Mouse (Mus musculus): ENCODE measurements around the gene Timm44. TPM values are rescaled to one million over a fixed set of nuclear protein-coding genes. Genes with fewer than 3 reads are reported as not detected.

Gene Timm44
- polyA plus RNA-seq (2014; fragmentation: Nextera tagmentation; extraction: Ambion mirVana), result 67.4 and 70.7 TPM in 2 replicates

GRCm38 (mm10) chr8:4275275-4276110 is at the start of gene Timm44:
Timm44 (minus strand) TSS chr8:4275913.
- H3K27ac ChIP-seq (ENCODE audit: low read depth, low read length), result 0 out of 2 replicates have a peak within 1 kb of the TSS, but pooled peaks have one; percentile 25
- no peaks in the 10 kb centered on the region for H3K9me3 ChIP-seq (ENCODE audit: control insufficient read depth, low read length)
- peaks cover 3% of the 10 kb centered on the region; the same call in 1 of the 2 replicates for H3K4me1 ChIP-seq (ENCODE audit: control insufficient read depth, insufficient read depth, low read length)
- peak; percentile 99 for ATAC-seq (ENCODE audit: low FRiP score)
- DNase-seq (ENCODE audit: low spot score, missing footprints), result peak; percentile 100
- 0 out of 2 replicates have a peak, but pooled peaks cover 3% of the 10 kb centered on the region for H3K36me3 ChIP-seq (ENCODE audit: control insufficient read depth, insufficient read depth, low read length)
- H3K27me3 ChIP-seq (ENCODE audit: control insufficient read depth, insufficient read depth, low read length), result no peaks in the 10 kb centered on the region
- peak within 1 kb of the TSS; percentile 58 for H3K4me3 ChIP-seq (ENCODE audit: low read depth, low read length)
- H3K9ac ChIP-seq (ENCODE audit: low read length), result peak within 1 kb of the TSS; percentile 77
- WGBS, result under 1% methylated on average over 39 of the region's 39 CpGs
- H3K4me2 ChIP-seq, result peak within 1 kb of the TSS; percentile 64

GRCm38 (mm10) chr8:4324983-4325750 is 49.5 kb upstream of the Timm44 start, which contains the start of the genes Ccl25 and Elavl1:
Ccl25 (plus strand) TSS chr8:4325210.
Elavl1 (minus strand) TSS chr8:4325413.
- H3K4me1 ChIP-seq (ENCODE audit: control insufficient read depth, insufficient read depth, low read length), result peaks cover 17% of the 10 kb centered on the region
- H3K36me3 ChIP-seq (ENCODE audit: control insufficient read depth, insufficient read depth, low read length), result peaks cover 2% of the 10 kb centered on the region; the same call in 1 of the 2 replicates
- ATAC-seq (ENCODE audit: low FRiP score) (peak; percentile 98), DNase-seq (ENCODE audit: low spot score, missing footprints) (peak; percentile 99)
- H3K4me2 ChIP-seq, result peak within 1 kb of the TSS; percentile 93
- under 1% methylated on average over 68 of the region's 78 CpGs for WGBS
- peak within 1 kb of the TSS; percentile 98 for H3K4me3 ChIP-seq (ENCODE audit: low read depth, low read length)
- peak within 1 kb of the TSS; percentile 98 for H3K9ac ChIP-seq (ENCODE audit: low read length)
- H3K27ac ChIP-seq (ENCODE audit: low read depth, low read length), result peak within 1 kb of the TSS; percentile 81
- no peaks in the 10 kb centered on the region for H3K27me3 ChIP-seq (ENCODE audit: control insufficient read depth, insufficient read depth, low read length)
- no peaks in the 10 kb centered on the region for H3K9me3 ChIP-seq (ENCODE audit: control insufficient read depth, low read length)

DNA sequence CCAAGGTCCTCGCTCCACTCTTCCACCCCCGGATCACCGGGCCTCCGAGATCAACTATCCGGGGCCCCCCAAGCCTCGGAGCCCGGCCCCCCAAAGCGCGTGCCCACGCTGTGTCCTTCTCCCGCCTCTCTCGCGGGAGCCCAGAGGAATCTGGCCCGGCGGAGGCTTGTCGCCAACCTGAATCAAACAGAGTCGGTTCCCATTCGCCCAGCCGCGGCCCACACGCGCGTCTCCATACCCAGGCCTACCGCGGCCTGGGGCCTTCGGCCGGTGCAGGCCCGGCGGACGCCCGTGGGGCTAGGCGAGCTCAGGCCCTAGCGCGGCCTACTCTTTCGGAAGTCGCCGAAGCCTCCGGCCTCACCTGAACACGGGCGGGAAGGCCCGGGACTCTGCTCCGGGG is 48.8 kb upstream of the Timm44 start:
- peak overlapping the region; percentile 98 for H3K9ac ChIP-seq (ENCODE audit: low read length)
- DNase-seq (ENCODE audit: low spot score, missing footprints), result peak; percentile 93
- peak overlapping the region; percentile 81 for H3K27ac ChIP-seq (ENCODE audit: low read depth, low read length)
- no peaks in the 10 kb centered on the region for H3K9me3 ChIP-seq (ENCODE audit: control insufficient read depth, low read length)
- no peaks in the 10 kb centered on the region for H3K27me3 ChIP-seq (ENCODE audit: control insufficient read depth, insufficient read depth, low read length)
- H3K4me2 ChIP-seq, result peak overlapping the region; percentile 93
- H3K36me3 ChIP-seq (ENCODE audit: control insufficient read depth, insufficient read depth, low read length), result peaks cover 7% of the 10 kb centered on the region; the same call in 1 of the 2 replicates
- peaks cover 17% of the 10 kb centered on the region for H3K4me1 ChIP-seq (ENCODE audit: control insufficient read depth, insufficient read depth, low read length)
- 0% methylated on average over 42 of the region's 42 CpGs for WGBS
- ATAC-seq (ENCODE audit: low FRiP score), result peak; percentile 78
- peak overlapping the region; percentile 98 for H3K4me3 ChIP-seq (ENCODE audit: low read depth, low read length)

GRCm38 (mm10) chr8:4323917-4324316 is 48.2 kb upstream of the Timm44 start:
- Histone ChIP-seq H3K4me1 (ENCODE audit: control insufficient read depth, insufficient read depth, low read length) (peaks cover 17% of the 10 kb centered on the region), H3K27ac (ENCODE audit: low read depth, low read length) (no peak overlapping the region), H3K9ac (ENCODE audit: low read length) (peak overlapping the region; percentile 98), H3K4me2 (peak overlapping the region; percentile 93), H3K36me3 (ENCODE audit: control insufficient read depth, insufficient read depth, low read length) (peaks cover 7% of the 10 kb centered on the region; the same call in 1 of the 2 replicates), H3K9me3 (ENCODE audit: control insufficient read depth, low read length) (no peaks in the 10 kb centered on the region), H3K27me3 (ENCODE audit: control insufficient read depth, insufficient read depth, low read length) (no peaks in the 10 kb centered on the region), H3K4me3 (ENCODE audit: low read depth, low read length) (peak overlapping the region; percentile 98)
- ATAC-seq (ENCODE audit: low FRiP score), result no peak
- DNase-seq (ENCODE audit: low spot score, missing footprints), result peak; percentile 87
- 7% methylated on average over 6 of the region's 6 CpGs for WGBS

DNA sequence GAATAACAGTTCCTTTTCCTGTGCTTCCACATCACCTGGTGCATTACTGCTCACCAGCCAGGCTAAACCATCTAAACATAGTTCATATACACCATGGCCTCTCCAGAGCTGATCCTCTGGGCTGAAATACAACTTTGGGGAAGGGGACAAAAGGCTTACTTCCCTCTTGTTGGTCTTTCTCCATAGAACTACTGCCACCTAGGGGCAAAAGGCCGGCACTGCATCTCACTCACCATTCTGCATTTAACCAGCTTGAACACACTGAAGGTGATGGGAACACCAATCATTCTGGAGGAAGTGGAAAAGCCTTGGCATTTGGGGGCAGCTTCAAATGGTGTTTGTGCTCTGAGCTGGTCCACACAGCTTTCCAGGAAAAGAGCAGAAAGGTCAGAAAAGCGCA is 46.8 kb upstream of the Timm44 start:
- Histone ChIP-seq H3K4me2 (no peak overlapping the region; the same call in 1 of the 2 replicates), H3K27me3 (ENCODE audit: control insufficient read depth, insufficient read depth, low read length) (no peaks in the 10 kb centered on the region), H3K9me3 (ENCODE audit: control insufficient read depth, low read length) (no peaks in the 10 kb centered on the region), H3K9ac (ENCODE audit: low read length) (no peak overlapping the region), H3K4me3 (ENCODE audit: low read depth, low read length) (no peak overlapping the region), H3K27ac (ENCODE audit: low read depth, low read length) (no peak overlapping the region), H3K4me1 (ENCODE audit: control insufficient read depth, insufficient read depth, low read length) (peaks cover 17% of the 10 kb centered on the region), H3K36me3 (ENCODE audit: control insufficient read depth, insufficient read depth, low read length) (peaks cover 7% of the 10 kb centered on the region; the same call in 1 of the 2 replicates)
- 28% methylated on average over 2 of the region's 2 CpGs for WGBS
- no peak for ATAC-seq (ENCODE audit: low FRiP score)
- DNase-seq (ENCODE audit: low spot score, missing footprints), result peak; percentile 98

- no peak for ATAC-seq (ENCODE audit: low FRiP score)
- Histone ChIP-seq H3K4me3 (ENCODE audit: low read depth, low read length) (no peak overlapping the region), H3K4me2 (no peak overlapping the region), H3K27me3 (ENCODE audit: control insufficient read depth, insufficient read depth, low read length) (no peaks in the 10 kb centered on the region), H3K9ac (ENCODE audit: low read length) (no peak overlapping the region), H3K4me1 (ENCODE audit: control insufficient read depth, insufficient read depth, low read length) (peaks cover 17% of the 10 kb centered on the region), H3K27ac (ENCODE audit: low read depth, low read length) (no peak overlapping the region), H3K36me3 (ENCODE audit: control insufficient read depth, insufficient read depth, low read length) (peaks cover 7% of the 10 kb centered on the region; the same call in 1 of the 2 replicates), H3K9me3 (ENCODE audit: control insufficient read depth, low read length) (no peaks in the 10 kb centered on the region)
- WGBS, result 93% methylated on average over 2 of the region's 2 CpGs
- peak; percentile 65 for DNase-seq (ENCODE audit: low spot score, missing footprints)
Measured at GRCm38 (mm10) chr8:4321031-4321430, 45.3 kb upstream of the Timm44 start.

DNA sequence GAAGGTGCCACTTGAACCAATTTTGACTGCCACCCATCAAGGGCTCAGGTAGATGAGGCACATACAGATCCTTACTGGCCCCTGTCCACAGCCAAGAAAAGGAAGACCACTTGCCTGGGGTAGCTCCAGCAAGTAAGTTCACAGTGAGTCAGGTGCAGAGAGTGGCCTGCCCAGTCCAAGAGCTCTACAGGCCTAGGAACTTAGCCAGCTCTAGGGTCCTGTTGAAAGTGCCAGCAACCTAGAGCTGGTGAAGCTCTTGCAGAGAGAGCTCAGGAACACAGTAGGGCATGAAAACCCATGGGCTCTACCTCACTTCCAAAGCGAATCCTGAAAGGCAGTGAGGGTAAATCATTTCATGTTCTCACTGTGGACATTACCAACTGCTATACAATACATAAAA is 44.7 kb upstream of the Timm44 start:
- Histone ChIP-seq H3K27ac (ENCODE audit: low read depth, low read length) (no peak overlapping the region), H3K9me3 (ENCODE audit: control insufficient read depth, low read length) (no peaks in the 10 kb centered on the region), H3K4me2 (no peak overlapping the region), H3K36me3 (ENCODE audit: control insufficient read depth, insufficient read depth, low read length) (peaks cover 7% of the 10 kb centered on the region; the same call in 1 of the 2 replicates), H3K9ac (ENCODE audit: low read length) (no peak overlapping the region), H3K27me3 (ENCODE audit: control insufficient read depth, insufficient read depth, low read length) (no peaks in the 10 kb centered on the region), H3K4me1 (ENCODE audit: control insufficient read depth, insufficient read depth, low read length) (peaks cover 14% of the 10 kb centered on the region), H3K4me3 (ENCODE audit: low read depth, low read length) (no peak overlapping the region)
- DNase-seq (ENCODE audit: low spot score, missing footprints) (no peak), ATAC-seq (ENCODE audit: low FRiP score) (no peak)
- WGBS, result 96% methylated on average over 1 of the region's 1 CpGs

DNA sequence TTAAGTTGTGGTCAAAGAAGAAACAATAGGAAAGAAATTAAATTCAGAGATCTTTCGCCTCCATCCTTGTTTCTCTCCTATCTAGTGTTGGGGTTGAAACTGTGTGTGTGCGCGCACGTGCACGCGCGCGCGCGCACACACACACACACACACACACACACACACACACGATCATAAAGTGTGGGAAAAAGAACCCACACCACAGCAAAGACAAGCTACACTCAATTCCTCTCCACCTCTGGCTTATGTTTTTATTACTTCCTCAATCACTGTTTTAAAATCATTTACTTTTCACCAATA is 43.8 kb upstream of the Timm44 start:
- Histone ChIP-seq H3K4me2 (no peak overlapping the region), H3K4me3 (ENCODE audit: low read depth, low read length) (no peak overlapping the region), H3K9me3 (ENCODE audit: control insufficient read depth, low read length) (no peaks in the 10 kb centered on the region), H3K4me1 (ENCODE audit: control insufficient read depth, insufficient read depth, low read length) (peaks cover 14% of the 10 kb centered on the region), H3K36me3 (ENCODE audit: control insufficient read depth, insufficient read depth, low read length) (peaks cover 7% of the 10 kb centered on the region; the same call in 1 of the 2 replicates), H3K27ac (ENCODE audit: low read depth, low read length) (no peak overlapping the region), H3K9ac (ENCODE audit: low read length) (no peak overlapping the region), H3K27me3 (ENCODE audit: control insufficient read depth, insufficient read depth, low read length) (no peaks in the 10 kb centered on the region)
- 97% methylated on average over 11 of the region's 11 CpGs for WGBS
- DNase-seq (ENCODE audit: low spot score, missing footprints) (no peak), ATAC-seq (ENCODE audit: low FRiP score) (no peak)

All from midbrain, embryonic 11.5 days (tissue).